Mouse (Mus musculus): ENCODE results near the gene Crlf3. TPM values are rescaled to one million over a fixed set of nuclear protein-coding genes. Genes with fewer than 3 reads are reported as not detected.
A peak's percentile ranks its signal among the peaks of the same experiment; 100 is the strongest.
"Not testable (repeated sequence)": the region's sequence is repeated elsewhere in the genome, so short reads cannot be mapped to it uniquely, and the experiment has no call there.

The Crlf3 gene
- polyA plus RNA-seq, 1 experiment from 2014 or later: 29.2 TPM

GRCm38 (mm10) chr11:80052456-80052855 lies 28.3 kb downstream of the Crlf3 start:
- DNase-seq (ENCODE audit: low spot score) (no peak), ATAC-seq (replicated peaks; ENCODE audit: low FRiP score, low TSS enrichment, low read depth) (no peak)
- no peak overlapping the region for H3K9ac ChIP-seq (ENCODE audit: low read length)
- H3K27me3 ChIP-seq (replicated peaks; ENCODE audit: control insufficient read depth, insufficient read depth, low read length): no peaks in the 10 kb centered on the region
- 74% methylated on average over 7 of the region's 7 CpGs for WGBS
- no peak overlapping the region for H3K4me3 ChIP-seq (ENCODE audit: low read depth, low read length)
- peaks cover 54% of the 10 kb centered on the region for H3K36me3 ChIP-seq (ENCODE audit: control insufficient read depth, insufficient read depth, low read length)
- no peak overlapping the region for H3K4me2 ChIP-seq (ENCODE audit: low read length)
- no peaks in the 10 kb centered on the region for H3K9me3 ChIP-seq (ENCODE audit: control insufficient read depth, low read length)
- no peaks in the 10 kb centered on the region for H3K4me1 ChIP-seq (replicated peaks; ENCODE audit: control insufficient read depth, insufficient read depth, low read length)
- no peak overlapping the region for H3K27ac ChIP-seq (ENCODE audit: low read depth)

GRCm38 (mm10) chr11:80050088-80050487 lies 30.7 kb downstream of the Crlf3 start:
- H3K4me1 ChIP-seq (replicated peaks; ENCODE audit: control insufficient read depth, insufficient read depth, low read length): no peaks in the 10 kb centered on the region
- no peaks in the 10 kb centered on the region for H3K9me3 ChIP-seq (ENCODE audit: control insufficient read depth, low read length)
- ATAC-seq (replicated peaks; ENCODE audit: low FRiP score, low TSS enrichment, low read depth): no peak
- no peak overlapping the region for H3K4me2 ChIP-seq (ENCODE audit: low read length)
- 38% methylated on average over 2 of the region's 2 CpGs for WGBS
- no peak overlapping the region for H3K4me3 ChIP-seq (ENCODE audit: low read depth, low read length)
- H3K27me3 ChIP-seq (replicated peaks; ENCODE audit: control insufficient read depth, insufficient read depth, low read length): no peaks in the 10 kb centered on the region
- no peak overlapping the region for H3K27ac ChIP-seq (ENCODE audit: low read depth)
- DNase-seq (ENCODE audit: low spot score): no peak
- no peak overlapping the region for H3K9ac ChIP-seq (ENCODE audit: low read length)
- peaks cover 42% of the 10 kb centered on the region for H3K36me3 ChIP-seq (ENCODE audit: control insufficient read depth, insufficient read depth, low read length)

GRCm38 (mm10) chr11:80046856-80047255 lies 33.9 kb downstream of the Crlf3 start:
- WGBS: 76% methylated on average over 7 of the region's 7 CpGs
- peaks cover 24% of the 10 kb centered on the region for H3K36me3 ChIP-seq (ENCODE audit: control insufficient read depth, insufficient read depth, low read length)
- H3K4me2 ChIP-seq (ENCODE audit: low read length): no peak overlapping the region
- no peaks in the 10 kb centered on the region for H3K4me1 ChIP-seq (replicated peaks; ENCODE audit: control insufficient read depth, insufficient read depth, low read length)
- no peak overlapping the region for H3K9ac ChIP-seq (ENCODE audit: low read length)
- H3K27me3 ChIP-seq (replicated peaks; ENCODE audit: control insufficient read depth, insufficient read depth, low read length): no peaks in the 10 kb centered on the region
- H3K27ac ChIP-seq (ENCODE audit: low read depth): no peak overlapping the region
- no peak for DNase-seq (ENCODE audit: low spot score)
- H3K9me3 ChIP-seq (ENCODE audit: control insufficient read depth, low read length): no peaks in the 10 kb centered on the region
- H3K4me3 ChIP-seq (ENCODE audit: low read depth, low read length): no peak overlapping the region
- ATAC-seq (replicated peaks; ENCODE audit: low FRiP score, low TSS enrichment, low read depth): no peak

GRCm38 (mm10) chr11:80043419-80043817 lies 37.4 kb downstream of the Crlf3 start:
- H3K4me3 ChIP-seq (ENCODE audit: low read depth, low read length): no peak overlapping the region
- DNase-seq (ENCODE audit: low spot score) (no peak), ATAC-seq (replicated peaks; ENCODE audit: low FRiP score, low TSS enrichment, low read depth) (no peak)
- H3K9ac ChIP-seq (ENCODE audit: low read length): no peak overlapping the region
- H3K9me3 ChIP-seq (ENCODE audit: control insufficient read depth, low read length): no peaks in the 10 kb centered on the region
- H3K4me2 ChIP-seq (ENCODE audit: low read length): no peak overlapping the region
- H3K27ac ChIP-seq (ENCODE audit: low read depth): no peak overlapping the region
- H3K27me3 ChIP-seq (replicated peaks; ENCODE audit: control insufficient read depth, insufficient read depth, low read length): no peaks in the 10 kb centered on the region
- WGBS: 89% methylated on average over 8 of the region's 8 CpGs
- no peaks in the 10 kb centered on the region for H3K4me1 ChIP-seq (replicated peaks; ENCODE audit: control insufficient read depth, insufficient read depth, low read length)
- peaks cover 17% of the 10 kb centered on the region for H3K36me3 ChIP-seq (ENCODE audit: control insufficient read depth, insufficient read depth, low read length)

- Histone ChIP-seq H3K36me3 (ENCODE audit: control insufficient read depth, insufficient read depth, low read length) (peaks cover 11% of the 10 kb centered on the region), H3K4me2 (ENCODE audit: low read length) (no peak overlapping the region), H3K4me1 (replicated peaks; ENCODE audit: control insufficient read depth, insufficient read depth, low read length) (no peaks in the 10 kb centered on the region), H3K9ac (ENCODE audit: low read length) (no peak overlapping the region), H3K9me3 (ENCODE audit: control insufficient read depth, low read length) (no peaks in the 10 kb centered on the region), H3K4me3 (ENCODE audit: low read depth, low read length) (no peak overlapping the region), H3K27me3 (replicated peaks; ENCODE audit: control insufficient read depth, insufficient read depth, low read length) (no peaks in the 10 kb centered on the region), H3K27ac (ENCODE audit: low read depth) (no peak overlapping the region)
- ATAC-seq (replicated peaks; ENCODE audit: low FRiP score, low TSS enrichment, low read depth): no peak
- WGBS: 62% methylated on average over 10 of the region's 10 CpGs
- peak; percentile 55 for DNase-seq (ENCODE audit: low spot score)
Measured at GRCm38 (mm10) chr11:80042615-80043418, 38.0 kb downstream of the Crlf3 start.

GRCm38 (mm10) chr11:80037495-80037894 lies 43.3 kb downstream of the Crlf3 start:
- Histone ChIP-seq H3K4me3 (ENCODE audit: low read depth, low read length) (no peak overlapping the region), H3K4me1 (replicated peaks; ENCODE audit: control insufficient read depth, insufficient read depth, low read length) (no peaks in the 10 kb centered on the region), H3K27me3 (replicated peaks; ENCODE audit: control insufficient read depth, insufficient read depth, low read length) (no peaks in the 10 kb centered on the region), H3K4me2 (ENCODE audit: low read length) (no peak overlapping the region), H3K9ac (ENCODE audit: low read length) (no peak overlapping the region), H3K36me3 (ENCODE audit: control insufficient read depth, insufficient read depth, low read length) (peaks cover 26% of the 10 kb centered on the region), H3K27ac (ENCODE audit: low read depth) (no peak overlapping the region), H3K9me3 (ENCODE audit: control insufficient read depth, low read length) (no peaks in the 10 kb centered on the region)
- no peak for ATAC-seq (replicated peaks; ENCODE audit: low FRiP score, low TSS enrichment, low read depth)
- WGBS: 74% methylated on average over 8 of the region's 8 CpGs
- DNase-seq (ENCODE audit: low spot score): no peak

- Histone ChIP-seq H3K27ac (ENCODE audit: low read depth) (no peak overlapping the region), H3K4me3 (ENCODE audit: low read depth, low read length) (no peak overlapping the region), H3K36me3 (ENCODE audit: control insufficient read depth, insufficient read depth, low read length) (peaks cover 84% of the 10 kb centered on the region), H3K9ac (ENCODE audit: low read length) (no peak overlapping the region), H3K4me1 (replicated peaks; ENCODE audit: control insufficient read depth, insufficient read depth, low read length) (no peaks in the 10 kb centered on the region), H3K4me2 (ENCODE audit: low read length) (no peak overlapping the region), H3K9me3 (ENCODE audit: control insufficient read depth, low read length) (no peaks in the 10 kb centered on the region), H3K27me3 (replicated peaks; ENCODE audit: control insufficient read depth, insufficient read depth, low read length) (no peaks in the 10 kb centered on the region)
- 91% methylated on average over 4 of the region's 4 CpGs for WGBS
- ATAC-seq (replicated peaks; ENCODE audit: low FRiP score, low TSS enrichment, low read depth) (no peak), DNase-seq (ENCODE audit: low spot score) (no peak)
Measured at GRCm38 (mm10) chr11:80021306-80021705, 59.5 kb downstream of the Crlf3 start.

GRCm38 (mm10) chr11:80019792-80020191 lies 61.0 kb downstream of the Crlf3 start:
- Histone ChIP-seq H3K27me3 (replicated peaks; ENCODE audit: control insufficient read depth, insufficient read depth, low read length) (no peaks in the 10 kb centered on the region), H3K9me3 (ENCODE audit: control insufficient read depth, low read length) (no peaks in the 10 kb centered on the region), H3K4me3 (ENCODE audit: low read depth, low read length) (no peak overlapping the region), H3K9ac (ENCODE audit: low read length) (no peak overlapping the region), H3K4me2 (ENCODE audit: low read length) (no peak overlapping the region), H3K36me3 (ENCODE audit: control insufficient read depth, insufficient read depth, low read length) (peaks cover 84% of the 10 kb centered on the region), H3K27ac (ENCODE audit: low read depth) (no peak overlapping the region), H3K4me1 (replicated peaks; ENCODE audit: control insufficient read depth, insufficient read depth, low read length) (no peaks in the 10 kb centered on the region)
- DNase-seq (ENCODE audit: low spot score) (no peak), ATAC-seq (replicated peaks; ENCODE audit: low FRiP score, low TSS enrichment, low read depth) (no peak)
- 93% methylated on average over 1 of the region's 1 CpGs for WGBS

- not testable (repeated sequence) for H3K9me3 ChIP-seq (ENCODE audit: control insufficient read depth, low read length); ATAC-seq (replicated peaks; ENCODE audit: low FRiP score, low TSS enrichment, low read depth); H3K4me1 ChIP-seq (replicated peaks; ENCODE audit: control insufficient read depth, insufficient read depth, low read length); DNase-seq (ENCODE audit: low spot score); H3K4me3 ChIP-seq (ENCODE audit: low read depth, low read length); H3K27ac ChIP-seq (ENCODE audit: low read depth); H3K27me3 ChIP-seq (replicated peaks; ENCODE audit: control insufficient read depth, insufficient read depth, low read length); H3K4me2 ChIP-seq (ENCODE audit: low read length); H3K9ac ChIP-seq (ENCODE audit: low read length)
- peaks cover 84% of the 10 kb centered on the region for H3K36me3 ChIP-seq (ENCODE audit: control insufficient read depth, insufficient read depth, low read length)
- WGBS: 96% methylated on average over 3 of the region's 5 CpGs
Measured at GRCm38 (mm10) chr11:80016533-80016932, 64.3 kb downstream of the Crlf3 start.
